Comparison of ENCODE assay signal across 7 mouse cellular contexts in the genomic region with DNA sequence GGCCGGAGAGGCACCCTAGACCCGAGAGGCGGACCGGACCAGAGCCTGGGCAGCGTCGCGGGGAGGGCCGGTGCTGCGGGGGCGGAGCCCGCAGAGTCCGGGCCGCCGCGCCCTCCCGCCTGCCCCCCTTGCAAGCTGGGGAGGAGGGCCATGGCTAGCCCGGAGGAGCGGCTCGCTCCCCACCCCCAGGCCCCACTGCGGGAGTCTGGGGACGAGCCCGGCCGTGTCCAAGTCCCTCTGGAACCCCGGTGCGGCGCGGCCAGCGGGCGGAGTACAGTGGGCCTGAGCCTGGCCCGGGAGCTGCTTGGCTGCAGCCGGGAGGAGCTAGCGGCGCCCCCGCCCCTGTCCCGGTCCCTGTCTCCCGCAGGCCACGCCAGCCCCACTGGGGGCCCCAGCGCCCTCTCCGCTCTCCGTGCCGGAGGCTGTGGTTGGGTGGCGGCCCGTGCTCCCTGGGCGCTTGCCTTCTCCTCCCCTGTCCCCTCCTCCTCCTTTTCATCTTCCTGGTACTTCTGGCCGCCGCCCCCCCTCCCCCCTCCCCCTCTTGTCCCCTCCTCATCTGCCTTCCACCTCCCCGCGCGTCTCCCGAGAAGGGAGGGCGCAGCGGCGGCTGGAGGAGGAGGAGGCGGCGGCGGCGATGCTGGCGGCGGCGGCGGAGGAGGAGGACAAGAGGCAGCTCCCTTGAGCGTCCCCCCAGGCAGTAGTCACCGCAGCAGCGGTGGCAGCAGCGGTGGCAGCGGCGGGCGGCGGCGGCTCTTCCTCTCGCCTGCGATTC.
DNase-seq lines count a peak whose midpoint lies in the region; ATAC-seq lines count a peak whose summit lies in the region.

No protein-coding gene starts in this region.

- peak; percentile 85 for DNase-seq in adrenal gland, postnatal 14 days
- peak; percentile 76 for DNase-seq in embryo, embryonic 10 days (ENCODE audit: low spot score)
- peak; percentile 34 for DNase-seq in kidney, adult 11 months
- peak; percentile 75 for DNase-seq in limb, embryonic 11.5 days (ENCODE audit: low spot score)

- peak; percentile 14 for ATAC-seq in granulocyte monocyte progenitor cell, adult 5-6 weeks (replicated peaks; ENCODE audit: poor library complexity, severe bottlenecking)
- peak; percentile 59 for ATAC-seq in limb, embryonic 11.5 days (ENCODE audit: insufficient number of reproducible peaks, low FRiP score, low TSS enrichment, low read depth)
- peak; percentile 88 for ATAC-seq in midbrain, embryonic 12.5 days (ENCODE audit: low FRiP score, low read depth)
- ATAC-seq in stomach, embryonic 14.5 days (ENCODE audit: insufficient number of reproducible peaks, insufficient read depth, low FRiP score, low read depth), result peak; percentile 76

- H3K4me3 ChIP-seq in limb, embryonic 11.5 days (ENCODE audit: low read depth, low read length), result peak overlapping the region; percentile 72
- H3K4me3 ChIP-seq in midbrain, embryonic 12.5 days, result peak overlapping the region; percentile 72
- peak overlapping the region; percentile 66 for H3K4me3 ChIP-seq in stomach, embryonic 14.5 days (ENCODE audit: low read depth, low read length)

- no peaks in the 10 kb centered on the region for H3K36me3 ChIP-seq in limb, embryonic 11.5 days (ENCODE audit: control insufficient read depth, insufficient read depth, low read length)
- no peaks in the 10 kb centered on the region for H3K36me3 ChIP-seq in midbrain, embryonic 12.5 days
- no peaks in the 10 kb centered on the region for H3K36me3 ChIP-seq in stomach, embryonic 14.5 days (ENCODE audit: control insufficient read depth, insufficient read depth, low read length)

- H3K27ac ChIP-seq in limb, embryonic 11.5 days (replicated peaks; ENCODE audit: low read depth, low read length), result no peak overlapping the region
- H3K27ac ChIP-seq in midbrain, embryonic 12.5 days (replicated peaks), result peak overlapping the region; percentile 91
- H3K27ac ChIP-seq in stomach, embryonic 14.5 days (ENCODE audit: low read length), result peak overlapping the region; percentile 72; the same call in 1 of the 2 replicates

- H3K4me2 ChIP-seq in limb, embryonic 11.5 days (ENCODE audit: low read depth, severe bottlenecking), result peak overlapping the region; percentile 97
- H3K4me2 ChIP-seq in midbrain, embryonic 12.5 days (replicated peaks), result peak overlapping the region; percentile 75
- H3K4me2 ChIP-seq in stomach, embryonic 14.5 days (replicated peaks; ENCODE audit: low read depth, low read length), result peak overlapping the region; percentile 90

- H3K27me3 ChIP-seq in limb, embryonic 11.5 days (ENCODE audit: control insufficient read depth, insufficient read depth, low read length), result peaks cover 43% of the 10 kb centered on the region
- H3K27me3 ChIP-seq in midbrain, embryonic 12.5 days, result peaks cover 50% of the 10 kb centered on the region
- peaks cover 27% of the 10 kb centered on the region for H3K27me3 ChIP-seq in stomach, embryonic 14.5 days (ENCODE audit: control insufficient read depth, insufficient read depth, low read length)

- no peaks in the 10 kb centered on the region for H3K9me3 ChIP-seq in limb, embryonic 11.5 days (ENCODE audit: control insufficient read depth, low read length)
- H3K9me3 ChIP-seq in midbrain, embryonic 12.5 days, result no peaks in the 10 kb centered on the region
- H3K9me3 ChIP-seq in stomach, embryonic 14.5 days (ENCODE audit: control insufficient read depth, low read depth, low read length), result no peaks in the 10 kb centered on the region

- under 1% methylated on average over 41 of the region's 72 CpGs for WGBS in limb, embryonic 11.5 days
- WGBS in midbrain, embryonic 12.5 days, result under 1% methylated on average over 37 of the region's 72 CpGs
- WGBS in stomach, embryonic 14.5 days, result under 1% methylated on average over 58 of the region's 72 CpGs

- H3K9ac ChIP-seq in limb, embryonic 11.5 days (ENCODE audit: low read length), result peak overlapping the region; percentile 59
- H3K9ac ChIP-seq in midbrain, embryonic 12.5 days (replicated peaks), result peak overlapping the region; percentile 89
- peak overlapping the region; percentile 45 for H3K9ac ChIP-seq in stomach, embryonic 14.5 days (replicated peaks; ENCODE audit: low read depth, low read length)

- H3K4me1 ChIP-seq in limb, embryonic 11.5 days (ENCODE audit: control insufficient read depth, insufficient read depth, low read length), result peaks cover 7% of the 10 kb centered on the region
- peaks cover 36% of the 10 kb centered on the region for H3K4me1 ChIP-seq in midbrain, embryonic 12.5 days
- H3K4me1 ChIP-seq in stomach, embryonic 14.5 days (ENCODE audit: control insufficient read depth, insufficient read depth, low read length), result peaks cover 7% of the 10 kb centered on the region; the same call in 1 of the 2 replicates

Comparison
In these comparisons a context has a peak if more than half of its experiments do, and no peak if none do; other contexts are left out.
1. DNase-seq: peak in every context shown above with its lines; median percentile 85 in adrenal gland, postnatal 14 days; 76 in embryo, embryonic 10 days; 75 in limb, embryonic 11.5 days; 34 in kidney, adult 11 months.
2. ATAC-seq: peak in every context shown above with its lines; median percentile 88 in midbrain, embryonic 12.5 days; 76 in stomach, embryonic 14.5 days; 59 in limb, embryonic 11.5 days; 14 in granulocyte monocyte progenitor cell, adult 5-6 weeks.